Mouse (Mus musculus) erythroblast, embryonic 14.5 days (primary cell): ENCODE results near the gene Syne2. TPM values are rescaled to one million over a fixed set of nuclear protein-coding genes. Genes with fewer than 3 reads are reported as not detected.

Source experiments
- H3K27me3 ChIP-seq: 2 replicates; pipeline ENCODE4 v1.6.1; 2012; ENCODE audit warnings: inconsistent platforms; ENCODE audit not compliant: control insufficient read depth
- H3K36me3 ChIP-seq: 2 replicates; pipeline ENCODE4 v1.6.1; 2012; ENCODE audit warnings: mild to moderate bottlenecking, inconsistent platforms; ENCODE audit not compliant: control insufficient read depth
- H3K4me1 ChIP-seq: 2 replicates; pipeline ENCODE4 v1.6.1; 2012; ENCODE audit warnings: inconsistent platforms; ENCODE audit not compliant: control insufficient read depth
- H3K4me3 ChIP-seq: replicated peaks from 2 replicates; pipeline ENCODE3; 2012; ENCODE audit warnings: moderate library complexity, mild to moderate bottlenecking, inconsistent platforms
- H3K9me3 ChIP-seq: 2 replicates; pipeline ENCODE4 v1.6.1; 2012; ENCODE audit warnings: low read length, inconsistent platforms, mixed read lengths; ENCODE audit not compliant: control insufficient read depth
- GATA1 ChIP-seq: IDR thresholded peaks from 2 replicates; pipeline ENCODE4 v1.6.1; 2012; ENCODE audit warnings: low read length, inconsistent platforms, mixed read lengths
- TAL1 ChIP-seq: IDR thresholded peaks from 3 replicates; pipeline ENCODE4 v1.6.1; 2012; ENCODE audit warnings: low read length, inconsistent platforms, mixed read lengths
- polyA plus RNA-seq: library from polyadenylated mRNA; stranded (reverse); fragments of >175 nt; gene quantifications from 2 replicates; pipeline ENCODE4 v1.2.3, GENCODE M21; 2012

Gene Syne2
- polyA plus RNA-seq, 1 experiment: not detected

GRCm38 (mm10) chr12:75904068-75904467 is 86.1 kb downstream of the Syne2 start:
- Histone ChIP-seq H3K4me1 (no peaks in the 10 kb centered on the region), H3K9me3 (no peaks in the 10 kb centered on the region), H3K27me3 (no peaks in the 10 kb centered on the region), H3K4me3 (no peak overlapping the region), H3K36me3 (no peaks in the 10 kb centered on the region)
- no peak for TF ChIP-seq GATA1
- TF ChIP-seq TAL1: no peak

GRCm38 (mm10) chr12:75905304-75905703 is 87.4 kb downstream of the Syne2 start:
- H3K9me3 ChIP-seq: no peaks in the 10 kb centered on the region
- H3K4me3 ChIP-seq: no peak overlapping the region
- no peak for TF ChIP-seq GATA1
- no peak for TF ChIP-seq TAL1
- H3K36me3 ChIP-seq: no peaks in the 10 kb centered on the region
- no peaks in the 10 kb centered on the region for H3K27me3 ChIP-seq
- H3K4me1 ChIP-seq: no peaks in the 10 kb centered on the region

GRCm38 (mm10) chr12:75908466-75908865 is 90.5 kb downstream of the Syne2 start:
- Histone ChIP-seq H3K36me3 (no peaks in the 10 kb centered on the region), H3K27me3 (no peaks in the 10 kb centered on the region), H3K4me1 (no peaks in the 10 kb centered on the region), H3K4me3 (no peak overlapping the region), H3K9me3 (no peaks in the 10 kb centered on the region)
- TF ChIP-seq GATA1 (no peak), TAL1 (no peak)

- Histone ChIP-seq H3K27me3 (no peaks in the 10 kb centered on the region), H3K4me3 (no peak overlapping the region), H3K4me1 (no peaks in the 10 kb centered on the region), H3K36me3 (no peaks in the 10 kb centered on the region), H3K9me3 (no peaks in the 10 kb centered on the region)
- no peak for TF ChIP-seq GATA1
- no peak for TF ChIP-seq TAL1
Measured at GRCm38 (mm10) chr12:75915694-75916093, 97.8 kb downstream of the Syne2 start.

- no peaks in the 10 kb centered on the region for H3K4me1 ChIP-seq
- TF ChIP-seq GATA1: no peak
- no peak for TF ChIP-seq TAL1
Measured at GRCm38 (mm10) chr12:75918415-75918814, 100.5 kb downstream of the Syne2 start.

GRCm38 (mm10) chr12:75918914-75919313 is 101.0 kb downstream of the Syne2 start:
- H3K9me3 ChIP-seq: no peaks in the 10 kb centered on the region
- H3K36me3 ChIP-seq: no peaks in the 10 kb centered on the region
- no peaks in the 10 kb centered on the region for H3K4me1 ChIP-seq
- H3K27me3 ChIP-seq: no peaks in the 10 kb centered on the region
- TF ChIP-seq GATA1 (no peak), TAL1 (no peak)
- H3K4me3 ChIP-seq: no peak overlapping the region

More at GRCm38 (mm10) chr12:75918415-75918814, 100.5 kb downstream of the Syne2 start:
- Histone ChIP-seq H3K36me3 (no peaks in the 10 kb centered on the region), H3K27me3 (no peaks in the 10 kb centered on the region), H3K4me3 (no peak overlapping the region), H3K9me3 (no peaks in the 10 kb centered on the region)

GRCm38 (mm10) chr12:75922900-75923299 is 105.0 kb downstream of the Syne2 start:
- no peaks in the 10 kb centered on the region for H3K4me1 ChIP-seq
- no peak overlapping the region for H3K4me3 ChIP-seq
- no peaks in the 10 kb centered on the region for H3K27me3 ChIP-seq
- TF ChIP-seq GATA1 (no peak), TAL1 (no peak)
- no peaks in the 10 kb centered on the region for H3K36me3 ChIP-seq
- H3K9me3 ChIP-seq: no peaks in the 10 kb centered on the region

- Histone ChIP-seq H3K36me3 (no peaks in the 10 kb centered on the region), H3K9me3 (no peaks in the 10 kb centered on the region), H3K27me3 (no peaks in the 10 kb centered on the region), H3K4me3 (no peak overlapping the region), H3K4me1 (no peaks in the 10 kb centered on the region)
- TF ChIP-seq GATA1: no peak
- TF ChIP-seq TAL1: no peak
Measured at GRCm38 (mm10) chr12:75924852-75925251, 106.9 kb downstream of the Syne2 start.

GRCm38 (mm10) chr12:75927596-75927995 is 109.7 kb downstream of the Syne2 start:
- Histone ChIP-seq H3K36me3 (no peaks in the 10 kb centered on the region), H3K4me1 (no peaks in the 10 kb centered on the region), H3K27me3 (no peaks in the 10 kb centered on the region), H3K4me3 (no peak overlapping the region), H3K9me3 (no peaks in the 10 kb centered on the region)
- TF ChIP-seq GATA1 (no peak), TAL1 (no peak)

GRCm38 (mm10) chr12:75933561-75933960 is 115.6 kb downstream of the Syne2 start:
- no peaks in the 10 kb centered on the region for H3K27me3 ChIP-seq
- no peak overlapping the region for H3K4me3 ChIP-seq
- TF ChIP-seq GATA1 (no peak), TAL1 (no peak)
- no peaks in the 10 kb centered on the region for H3K4me1 ChIP-seq
- no peaks in the 10 kb centered on the region for H3K36me3 ChIP-seq
- H3K9me3 ChIP-seq: no peaks in the 10 kb centered on the region
